Mouse (Mus musculus) kidney, postnatal 0 days (tissue): ENCODE measurements around the gene Parp9. TPM values are rescaled to one million over a fixed set of nuclear protein-coding genes. Genes with fewer than 3 reads are reported as not detected.
"Not testable (repeated sequence)": the region's sequence is repeated elsewhere in the genome, so short reads cannot be mapped to it uniquely, and the experiment has no call there.

ENCODE experiments used
- ATAC-seq: fragments of 200-750 bp; cut with Nextera tagmentation; replicated peaks from 2 replicates; pipeline ENCODE4 v1.8.0; 2017; ENCODE audit warnings: low read depth, moderate number of reproducible peaks, moderate TSS enrichment, moderate library complexity; ENCODE audit not compliant: low FRiP score
- DNase-seq: peaks from one replicate; pipeline ENCODE4 v3.0.0-alpha.2; 2016; ENCODE audit warnings: low spot score
- H3K27ac ChIP-seq: fragments of 300-500 bp; sonication (generic); 2 replicates; pipeline ENCODE4 v1.5.1; 2014; ENCODE audit warnings: mild to moderate bottlenecking
- H3K27me3 ChIP-seq: fragments of 300-500 bp; sonication (generic); 2 replicates; pipeline ENCODE4 v1.6.1; 2014; ENCODE audit warnings: low read length, mixed read lengths; ENCODE audit not compliant: insufficient read depth
- H3K36me3 ChIP-seq: fragments of 300-500 bp; sonication (generic); 2 replicates; pipeline ENCODE4 v1.6.1; 2014; ENCODE audit warnings: low read length, mixed read lengths; ENCODE audit not compliant: insufficient read depth
- H3K4me1 ChIP-seq: fragments of 300-500 bp; sonication (generic); replicated peaks from 2 replicates; pipeline ENCODE4 v1.6.1; 2014; ENCODE audit warnings: antibody characterized with exemption, low read length, mixed read lengths; ENCODE audit not compliant: insufficient read depth
- H3K4me2 ChIP-seq: fragments of 300-500 bp; sonication (generic); 2 replicates; pipeline ENCODE4 v1.6.1; 2014; ENCODE audit warnings: mild to moderate bottlenecking, low read length, moderate library complexity, mixed read lengths
- H3K4me3 ChIP-seq: fragments of 300-500 bp; sonication (generic); replicated peaks from 2 replicates; pipeline ENCODE4 v1.5.1; 2014; ENCODE audit warnings: low read depth, low read length
- H3K9ac ChIP-seq: fragments of 300-500 bp; sonication (generic); 2 replicates; pipeline ENCODE4 v1.6.1; 2014; ENCODE audit warnings: low read depth, low read length
- H3K9me3 ChIP-seq: fragments of 300-500 bp; sonication (generic); replicated peaks from 2 replicates; pipeline ENCODE4 v1.6.1; 2016; ENCODE audit warnings: low read length, inconsistent platforms, mixed read lengths
- CTCF ChIP-seq: IDR thresholded peaks from 2 replicates; pipeline ENCODE4 v1.5.1; 2016; ENCODE audit warnings: antibody characterized with exemption, low read depth, mild to moderate bottlenecking, moderate library complexity
- WGBS: fragments of 180-500 bp; shearing (Covaris S2); extraction: QIAGEN DNeasy Blood & Tissue Kit; methylation state at CpG from one replicate; pipeline ENCODE4 v1.1.7; 2014; 5-methylcytosine and 5-hydroxymethylcytosine counted together
- polyA plus RNA-seq: library from polyadenylated mRNA; unstranded; fragments of >200 nt; fragmentation: Nextera tagmentation; extraction: Ambion mirVana; gene quantifications from 2 replicates; pipeline ENCODE4 v1.2.1, GENCODE M21; 2015

The Parp9 gene
- 10.7 and 11.3 TPM in 2 replicates for polyA plus RNA-seq

DNA sequence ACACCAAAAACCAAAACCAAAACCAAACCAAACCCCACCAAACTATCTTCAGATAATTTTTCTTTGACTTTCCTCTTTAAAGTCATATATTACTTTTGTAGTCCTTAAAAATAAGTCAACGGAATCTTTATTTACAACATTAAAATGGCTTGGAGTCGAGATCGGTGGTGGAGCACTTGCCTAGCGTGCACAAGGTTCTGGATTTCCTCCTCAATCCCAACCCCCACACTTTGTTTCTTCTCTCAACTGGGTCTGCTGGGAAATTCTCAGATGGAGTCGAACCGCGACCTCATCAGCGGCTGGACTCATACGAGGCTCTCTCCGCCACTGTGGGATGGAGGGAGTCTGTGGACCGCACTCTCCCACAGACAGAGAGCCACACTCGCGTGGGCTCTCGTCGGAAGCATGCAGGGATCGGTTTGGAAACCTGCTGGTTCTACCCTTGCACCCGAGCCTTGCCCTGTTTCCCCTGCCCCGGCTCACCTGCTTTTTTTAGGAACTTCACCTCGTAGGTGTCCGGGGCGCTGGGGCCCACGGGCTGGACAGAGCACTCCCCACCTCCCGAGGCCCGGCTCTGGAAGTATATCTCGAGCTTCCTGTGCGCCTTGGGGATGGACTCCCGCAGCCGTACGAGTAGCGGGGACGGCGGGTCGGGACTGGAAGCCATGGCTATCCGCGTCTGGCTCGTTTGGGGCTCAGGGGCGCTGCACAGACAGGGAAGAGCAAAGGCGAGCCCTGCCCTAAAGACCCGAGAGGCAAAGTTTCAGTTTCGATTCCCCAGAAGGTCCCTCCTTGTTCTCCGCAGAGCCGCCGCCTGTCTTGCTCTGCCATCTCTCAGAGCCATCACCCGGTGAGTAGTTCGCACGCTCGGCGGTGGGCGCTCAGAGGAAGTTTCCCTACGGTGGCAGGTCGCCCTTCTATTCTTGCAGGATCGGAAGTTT, at the start of gene Parp9, which contains the start of gene Dtx3l:
Gene Parp9, plus strand, starts transcription at position 260 of the 941 bp plus-strand sequence.
Gene Dtx3l, minus strand, starts transcription at position 941 of the 941 bp plus-strand sequence.
- no peaks in the 10 kb centered on the region for H3K9me3 ChIP-seq
- peak within 1 kb of the TSS; percentile 75 for H3K9ac ChIP-seq
- H3K27me3 ChIP-seq, result no peaks in the 10 kb centered on the region
- peak within 1 kb of the TSS; percentile 84 for H3K4me3 ChIP-seq
- H3K27ac ChIP-seq, result peak within 1 kb of the TSS; percentile 75
- 0 out of 2 replicates have a peak, but pooled peaks cover 2% of the 10 kb centered on the region for H3K36me3 ChIP-seq
- ATAC-seq (peak; percentile 67), DNase-seq (peak; percentile 62)
- 1% methylated on average over 52 of the region's 52 CpGs for WGBS
- no peak for TF ChIP-seq CTCF
- peak within 1 kb of the TSS; percentile 90 for H3K4me2 ChIP-seq
- H3K4me1 ChIP-seq, result no peaks in the 10 kb centered on the region

DNA sequence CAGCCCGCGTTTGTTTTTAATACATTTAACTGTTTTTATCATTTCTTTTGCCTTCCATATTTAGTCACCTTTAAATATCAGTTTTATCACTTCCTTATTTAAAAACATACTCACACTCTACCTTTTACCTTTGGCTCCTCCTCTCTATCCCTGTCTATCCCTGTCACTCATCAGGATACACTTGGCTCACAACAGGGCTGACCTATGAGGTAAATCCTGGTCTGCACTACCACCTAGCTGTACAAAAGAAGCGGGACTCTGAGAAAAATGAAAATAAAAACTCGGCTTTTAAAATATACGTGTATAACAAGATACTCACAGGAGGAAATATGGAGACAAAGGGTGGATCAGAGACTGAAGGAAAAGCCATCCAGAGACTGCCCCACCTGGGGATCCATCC, 49.4 kb upstream of the Parp9 start:
- TF ChIP-seq CTCF, result peak; percentile 24; the same call in 1 of the 2 replicates
- no peak for DNase-seq

DNA sequence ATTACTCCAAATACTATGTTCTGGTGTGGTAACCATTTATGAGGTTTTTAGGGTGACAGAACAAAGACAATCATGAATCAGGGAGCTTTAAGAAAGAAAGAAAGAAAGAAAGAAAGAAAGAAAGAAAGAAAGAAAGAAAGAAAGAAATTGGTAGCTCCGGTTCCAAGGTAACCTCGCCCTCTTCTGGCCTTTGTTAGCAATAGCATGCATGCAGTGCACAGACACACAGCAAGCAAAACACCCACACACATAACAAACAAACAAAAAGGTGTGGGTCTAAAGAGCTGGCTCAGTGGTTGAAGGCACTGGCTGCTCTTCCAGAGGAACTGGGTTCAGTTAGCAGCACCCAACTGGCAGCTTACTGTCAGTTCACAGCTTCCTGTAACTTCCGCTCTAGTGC, 47.6 kb upstream of the Parp9 start:
- peak; percentile 58 for TF ChIP-seq CTCF
- Histone ChIP-seq H3K27ac (no peak overlapping the region), H3K4me1 (no peaks in the 10 kb centered on the region), H3K9me3 (no peaks in the 10 kb centered on the region), H3K4me3 (no peak overlapping the region), H3K4me2 (no peak overlapping the region), H3K9ac (no peak overlapping the region), H3K36me3 (no peaks in the 10 kb centered on the region), H3K27me3 (no peaks in the 10 kb centered on the region)
- ATAC-seq (no peak), DNase-seq (no peak)
- 77% methylated on average over 3 of the region's 3 CpGs for WGBS

More for the DNA sequence above, 49.4 kb upstream of the Parp9 start:
- Histone ChIP-seq H3K27me3 (no peaks in the 10 kb centered on the region), H3K27ac (no peak overlapping the region), H3K4me3 (no peak overlapping the region), H3K9me3 (no peaks in the 10 kb centered on the region), H3K9ac (no peak overlapping the region), H3K4me1 (no peaks in the 10 kb centered on the region), H3K36me3 (no peaks in the 10 kb centered on the region), H3K4me2 (no peak overlapping the region)
- WGBS, result 92% methylated on average over 5 of the region's 5 CpGs
- no peak for ATAC-seq

DNA sequence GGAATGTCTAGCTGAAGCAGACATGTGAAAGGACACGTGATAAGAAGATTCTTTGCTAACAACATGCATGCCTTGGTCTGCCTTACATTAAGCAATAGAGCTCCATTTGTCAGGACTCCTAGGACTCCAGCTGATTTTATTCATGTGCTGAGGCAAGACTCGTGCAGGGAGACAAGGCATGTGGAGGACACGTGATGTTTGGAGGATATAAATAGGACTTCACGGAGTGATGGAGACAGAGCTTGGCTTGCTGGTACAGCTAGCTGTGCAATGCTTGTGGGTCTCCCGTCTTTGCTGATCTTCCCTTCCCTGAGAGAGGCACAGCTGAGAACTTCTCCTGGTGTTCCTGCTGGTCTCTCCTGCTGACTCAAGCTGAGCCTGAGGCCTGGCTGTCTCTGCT, 46.7 kb upstream of the Parp9 start:
- not testable (repeated sequence) for H3K27me3 ChIP-seq, DNase-seq, H3K9me3 ChIP-seq, H3K9ac ChIP-seq, H3K4me2 ChIP-seq, H3K4me1 ChIP-seq, H3K4me3 ChIP-seq, ATAC-seq, H3K27ac ChIP-seq, H3K36me3 ChIP-seq
- WGBS, result 87% methylated on average over 5 of the region's 5 CpGs

DNA sequence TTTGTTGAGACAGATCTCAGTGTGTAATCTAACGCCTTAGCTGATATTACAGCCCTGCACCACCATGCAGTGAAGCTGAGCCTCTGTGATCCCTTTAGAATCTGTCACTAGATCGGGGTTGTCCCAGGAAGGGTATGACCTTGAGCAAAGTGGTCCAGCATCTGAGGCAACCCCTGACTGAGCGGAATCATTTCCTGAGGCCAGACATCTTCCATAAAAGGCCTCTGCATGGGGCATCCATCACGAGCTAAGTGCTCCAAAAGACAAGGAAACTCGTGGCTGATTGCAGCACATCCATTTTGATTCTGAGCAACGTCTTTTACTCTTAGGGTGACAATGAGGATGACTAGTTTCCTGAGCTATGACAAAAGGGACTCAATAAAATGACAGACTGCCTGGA, 43.3 kb upstream of the Parp9 start:
- 34% methylated on average over 6 of the region's 6 CpGs for WGBS
- no peak for TF ChIP-seq CTCF
- H3K9me3 ChIP-seq, result no peaks in the 10 kb centered on the region
- H3K4me3 ChIP-seq, result no peak overlapping the region
- no peak overlapping the region for H3K4me2 ChIP-seq
- H3K36me3 ChIP-seq, result no peaks in the 10 kb centered on the region
- no peak for DNase-seq
- no peak for ATAC-seq
- H3K9ac ChIP-seq, result no peak overlapping the region
- H3K27me3 ChIP-seq, result no peaks in the 10 kb centered on the region
- no peak overlapping the region for H3K27ac ChIP-seq
- no peaks in the 10 kb centered on the region for H3K4me1 ChIP-seq

DNA sequence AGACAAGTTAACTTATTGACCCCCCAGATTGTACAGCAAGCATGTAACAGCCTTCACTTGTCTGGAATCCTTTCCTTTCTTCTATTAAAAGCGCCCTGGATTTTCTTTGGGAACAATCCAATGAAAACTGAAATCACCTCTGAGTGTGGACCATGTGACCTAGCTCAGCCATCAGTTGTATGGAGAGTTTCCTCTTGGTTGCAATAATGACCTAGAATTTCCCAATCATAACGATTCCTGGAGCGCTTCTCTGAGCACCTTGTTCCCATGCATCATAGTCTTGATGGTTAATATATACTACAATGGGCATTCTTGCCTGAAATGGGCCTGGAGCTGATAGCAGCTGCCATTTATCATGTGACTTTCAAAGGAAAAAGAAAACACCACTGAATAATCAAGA, 37.7 kb upstream of the Parp9 start:
- whole genome bisulfite sequencing, result 74% methylated on average over 3 of the region's 3 CpGs
- TF ChIP-seq CTCF, result no peak
- DNase-seq, result no peak

More for the DNA sequence above, 37.7 kb upstream of the Parp9 start:
- Histone ChIP-seq H3K4me3 (no peak overlapping the region), H3K9me3 (no peaks in the 10 kb centered on the region), H3K4me2 (no peak overlapping the region), H3K4me1 (no peaks in the 10 kb centered on the region), H3K36me3 (no peaks in the 10 kb centered on the region), H3K27me3 (no peaks in the 10 kb centered on the region), H3K9ac (no peak overlapping the region), H3K27ac (no peak overlapping the region)
- ATAC-seq, result no peak
